Mouse (Mus musculus) hindbrain, embryonic 16.5 days (tissue): ENCODE measurements around the gene Esyt3. TPM values are rescaled to one million over a fixed set of nuclear protein-coding genes. Genes with fewer than 3 reads are reported as not detected.
A peak's percentile ranks its signal among the peaks of the same experiment; 100 is the strongest.

Experiments
- ATAC-seq: fragments of 200-750 bp; cut with Nextera tagmentation; 2 replicates; pipeline ENCODE4 v1.8.0; 2017; ENCODE audit warnings: moderate TSS enrichment, moderate library complexity
- H3K27ac ChIP-seq: fragments of 300-500 bp; sonication (generic); 2 replicates; pipeline ENCODE4 v1.5.1; 2014; ENCODE audit warnings: low read depth, mild to moderate bottlenecking, control low read depth, low read length, moderate library complexity
- H3K27me3 ChIP-seq: fragments of 300-500 bp; sonication (generic); replicated peaks from 2 replicates; pipeline ENCODE4 v1.6.1; 2014; ENCODE audit warnings: low read length; ENCODE audit not compliant: control insufficient read depth, insufficient read depth
- H3K36me3 ChIP-seq: fragments of 300-500 bp; sonication (generic); 2 replicates; pipeline ENCODE4 v1.6.1; 2014; ENCODE audit warnings: mild to moderate bottlenecking, low read length, moderate library complexity, mixed read lengths; ENCODE audit not compliant: control insufficient read depth, insufficient read depth
- H3K4me1 ChIP-seq: fragments of 300-500 bp; sonication (generic); 2 replicates; pipeline ENCODE4 v1.6.1; 2014; ENCODE audit warnings: low read depth, low read length; ENCODE audit not compliant: control insufficient read depth, insufficient read depth
- H3K4me2 ChIP-seq: fragments of 300-500 bp; sonication (generic); 2 replicates; pipeline ENCODE4 v1.6.1; 2014; ENCODE audit warnings: mild to moderate bottlenecking, low read length, control low read depth, moderate library complexity
- H3K4me3 ChIP-seq: fragments of 300-500 bp; sonication (generic); 2 replicates; pipeline ENCODE4 v1.5.1; 2014; ENCODE audit warnings: mild to moderate bottlenecking, low read length, control low read depth, moderate library complexity
- H3K9ac ChIP-seq: fragments of 300-500 bp; sonication (generic); 2 replicates; pipeline ENCODE4 v1.6.1; 2014; ENCODE audit warnings: low read depth, mild to moderate bottlenecking, control low read depth, low read length, moderate library complexity
- H3K9me3 ChIP-seq: fragments of 300-500 bp; sonication (generic); 2 replicates; pipeline ENCODE4 v1.6.1; 2014; ENCODE audit warnings: mild to moderate bottlenecking, low read length, moderate library complexity; ENCODE audit not compliant: control insufficient read depth
- WGBS: fragments of 180-500 bp; shearing (Covaris S2); extraction: QIAGEN DNeasy Blood & Tissue Kit; methylation state at CpG from one replicate; pipeline ENCODE4 v1.1.7; 2014; 5-methylcytosine and 5-hydroxymethylcytosine counted together
- polyA plus RNA-seq: library from polyadenylated mRNA; unstranded; fragments of >200 nt; fragmentation: Nextera tagmentation; extraction: Ambion mirVana; gene quantifications from 2 replicates; pipeline ENCODE4 v1.2.1, GENCODE M21; 2015

Gene Esyt3
- polyA plus RNA-seq = 0.76 and 0.93 TPM in 2 replicates

GRCm38 (mm10) chr9:99357921-99358692 is at the start of gene Esyt3:
TSS of gene Esyt3 (minus strand) at chr9:99358557.
- H3K27ac ChIP-seq = no peak within 1 kb of the TSS
- H3K4me2 ChIP-seq = peak within 1 kb of the TSS; percentile 98
- H3K27me3 ChIP-seq = peaks cover 29% of the 10 kb centered on the region
- H3K4me3 ChIP-seq = peak within 1 kb of the TSS; percentile 54
- peak; percentile 79 for ATAC-seq
- H3K9ac ChIP-seq = peak within 1 kb of the TSS; percentile 67
- H3K4me1 ChIP-seq = peaks cover 14% of the 10 kb centered on the region
- H3K36me3 ChIP-seq = no peaks in the 10 kb centered on the region
- no peaks in the 10 kb centered on the region for H3K9me3 ChIP-seq
- WGBS = under 1% methylated on average over 66 of the region's 66 CpGs

- peaks cover 5% of the 10 kb centered on the region; the same call in 1 of the 2 replicates for H3K36me3 ChIP-seq
- no peaks in the 10 kb centered on the region for H3K27me3 ChIP-seq
- no peak overlapping the region for H3K4me3 ChIP-seq
- ATAC-seq = peak; percentile 84
- WGBS = 59% methylated on average over 9 of the region's 9 CpGs
- H3K4me2 ChIP-seq = no peak overlapping the region
- no peak overlapping the region for H3K9ac ChIP-seq
- peaks cover 8% of the 10 kb centered on the region for H3K4me1 ChIP-seq
- peak overlapping the region; percentile 62; the same call in 1 of the 2 replicates for H3K27ac ChIP-seq
- no peaks in the 10 kb centered on the region for H3K9me3 ChIP-seq
These were observed 43.1 kb upstream of the Esyt3 start for GRCm38 (mm10) chr9:99401288-99401974.

- Histone ChIP-seq H3K27me3 (no peaks in the 10 kb centered on the region), H3K27ac (peak overlapping the region; percentile 62), H3K4me1 (peaks cover 8% of the 10 kb centered on the region), H3K4me2 (no peak overlapping the region), H3K36me3 (peaks cover 5% of the 10 kb centered on the region; the same call in 1 of the 2 replicates), H3K4me3 (no peak overlapping the region), H3K9me3 (no peaks in the 10 kb centered on the region), H3K9ac (no peak overlapping the region)
- 80% methylated on average over 6 of the region's 6 CpGs for WGBS
- ATAC-seq = no peak
These were observed 42.4 kb upstream of the Esyt3 start for GRCm38 (mm10) chr9:99400781-99401180.

GRCm38 (mm10) chr9:99397056-99397815 is 38.9 kb upstream of the Esyt3 start:
- Histone ChIP-seq H3K9ac (no peak overlapping the region), H3K36me3 (peaks cover 7% of the 10 kb centered on the region), H3K9me3 (no peaks in the 10 kb centered on the region), H3K4me3 (no peak overlapping the region), H3K4me1 (peaks cover 8% of the 10 kb centered on the region), H3K27ac (no peak overlapping the region), H3K4me2 (no peak overlapping the region), H3K27me3 (no peaks in the 10 kb centered on the region)
- WGBS = 79% methylated on average over 13 of the region's 13 CpGs
- no peak for ATAC-seq

- no peaks in the 10 kb centered on the region for H3K9me3 ChIP-seq
- H3K9ac ChIP-seq = no peak overlapping the region
- 68% methylated on average over 10 of the region's 11 CpGs for WGBS
- H3K4me2 ChIP-seq = no peak overlapping the region
- no peak overlapping the region for H3K4me3 ChIP-seq
- ATAC-seq = peak; percentile 31; the same call in 1 of the 2 replicates
- H3K27ac ChIP-seq = no peak overlapping the region
- peaks cover 2% of the 10 kb centered on the region; the same call in 1 of the 2 replicates for H3K4me1 ChIP-seq
- H3K36me3 ChIP-seq = peaks cover 11% of the 10 kb centered on the region
- no peaks in the 10 kb centered on the region for H3K27me3 ChIP-seq
These were observed 36.0 kb upstream of the Esyt3 start for GRCm38 (mm10) chr9:99394366-99394765.

GRCm38 (mm10) chr9:99393146-99393545 is 34.8 kb upstream of the Esyt3 start:
- Histone ChIP-seq H3K9ac (no peak overlapping the region), H3K9me3 (no peaks in the 10 kb centered on the region), H3K27me3 (no peaks in the 10 kb centered on the region), H3K27ac (no peak overlapping the region), H3K36me3 (peaks cover 11% of the 10 kb centered on the region), H3K4me3 (no peak overlapping the region), H3K4me1 (peaks cover 4% of the 10 kb centered on the region; the same call in 1 of the 2 replicates), H3K4me2 (no peak overlapping the region)
- WGBS = 87% methylated on average over 8 of the region's 8 CpGs
- no peak for ATAC-seq

GRCm38 (mm10) chr9:99391557-99391956 is 33.2 kb upstream of the Esyt3 start:
- H3K4me2 ChIP-seq = no peak overlapping the region
- H3K9ac ChIP-seq = no peak overlapping the region
- H3K4me3 ChIP-seq = no peak overlapping the region
- 95% methylated on average over 10 of the region's 10 CpGs for WGBS
- 0 out of 2 replicates have a peak, but pooled peaks cover 2% of the 10 kb centered on the region for H3K4me1 ChIP-seq
- peaks cover 13% of the 10 kb centered on the region for H3K36me3 ChIP-seq
- ATAC-seq = no peak
- H3K27me3 ChIP-seq = no peaks in the 10 kb centered on the region
- H3K9me3 ChIP-seq = no peaks in the 10 kb centered on the region
- H3K27ac ChIP-seq = no peak overlapping the region

- Histone ChIP-seq H3K4me2 (no peak overlapping the region), H3K9me3 (no peaks in the 10 kb centered on the region), H3K9ac (no peak overlapping the region), H3K4me3 (no peak overlapping the region), H3K27ac (no peak overlapping the region), H3K36me3 (peaks cover 19% of the 10 kb centered on the region), H3K4me1 (0 out of 2 replicates have a peak, but pooled peaks cover 2% of the 10 kb centered on the region), H3K27me3 (no peaks in the 10 kb centered on the region)
- 41% methylated on average over 2 of the region's 2 CpGs for whole genome bisulfite sequencing
- ATAC-seq = no peak
These were observed 32.4 kb upstream of the Esyt3 start for GRCm38 (mm10) chr9:99390716-99391115.
